Mouse (Mus musculus): Measurements from ENCODE around the gene Hormad2. TPM values are rescaled to one million over a fixed set of nuclear protein-coding genes. Genes with fewer than 3 reads are reported as not detected.

The Hormad2 gene
- polyA plus RNA-seq, 1 experiment = 15.3 TPM

DNA sequence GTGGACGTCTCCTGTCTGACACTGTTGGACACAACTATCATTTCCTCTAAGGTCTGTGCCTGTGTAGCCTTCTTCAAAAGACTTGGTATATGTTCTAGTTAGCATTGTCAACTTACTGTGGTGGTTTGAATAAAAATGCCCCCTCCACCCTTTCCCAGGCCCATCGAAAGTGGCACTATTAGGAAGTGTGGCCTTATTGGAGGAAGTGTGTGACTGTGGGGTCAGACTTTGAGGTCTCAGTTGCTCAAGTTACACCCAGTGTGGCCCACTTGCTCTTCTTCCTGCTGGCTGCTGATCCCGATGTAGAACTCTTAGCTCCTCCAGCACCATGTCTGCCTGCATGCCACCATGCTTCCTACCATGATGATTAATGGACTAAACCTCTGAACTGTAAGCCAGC, 112.7 kb downstream of the Hormad2 start:
- TF ChIP-seq CTCF (IDR thresholded peaks at IDR 0.05; ENCODE audit: control insufficient read depth, insufficient read depth, insufficient replicate concordance, low read depth, low read length) = no peak
- no peak for TF ChIP-seq POLR2A (IDR thresholded peaks at IDR 0.05; ENCODE audit: control insufficient read depth, low read depth, low read length)
- no peak overlapping the region for H3K4me3 ChIP-seq (ENCODE audit: control insufficient read depth, low read depth, low read length)
- no peaks in the 10 kb centered on the region; the same call in 1 of the 2 replicates for H3K36me3 ChIP-seq (ENCODE audit: control insufficient read depth, insufficient read depth, low read length)
- no peaks in the 10 kb centered on the region for H3K27me3 ChIP-seq (ENCODE audit: control insufficient read depth, insufficient read depth, low read length)
- no peaks in the 10 kb centered on the region for H3K4me1 ChIP-seq (ENCODE audit: control insufficient read depth, insufficient read depth, low read length)
- no peak overlapping the region for H3K27ac ChIP-seq (ENCODE audit: control insufficient read depth, insufficient read depth, low read depth, low read length)

DNA sequence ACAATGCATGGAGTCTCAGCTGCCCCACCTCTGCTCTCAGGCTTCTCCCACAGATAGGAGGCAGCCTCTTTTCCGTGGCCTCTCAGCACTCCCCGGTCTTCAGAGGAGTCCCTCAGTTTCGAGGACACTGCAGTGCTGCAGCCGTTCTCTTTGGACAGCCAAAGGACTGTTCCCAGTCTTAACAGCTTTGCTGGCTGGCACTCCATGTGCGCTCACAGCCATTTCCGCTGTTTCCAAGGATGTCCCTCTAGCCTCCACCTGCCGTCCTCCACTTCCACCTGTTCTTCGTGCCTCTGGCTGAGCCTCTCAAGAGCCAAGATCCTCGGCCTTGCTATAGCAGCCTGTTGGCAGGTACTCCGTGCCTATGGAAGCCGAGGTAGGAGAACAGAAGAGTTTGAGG, 117.4 kb downstream of the Hormad2 start:
- Histone ChIP-seq H3K4me1 (ENCODE audit: control insufficient read depth, insufficient read depth, low read length) (no peaks in the 10 kb centered on the region), H3K27me3 (ENCODE audit: control insufficient read depth, insufficient read depth, low read length) (no peaks in the 10 kb centered on the region), H3K36me3 (ENCODE audit: control insufficient read depth, insufficient read depth, low read length) (no peaks in the 10 kb centered on the region), H3K27ac (ENCODE audit: control insufficient read depth, insufficient read depth, low read depth, low read length) (no peak overlapping the region), H3K4me3 (ENCODE audit: control insufficient read depth, low read depth, low read length) (no peak overlapping the region)
- TF ChIP-seq CTCF (IDR thresholded peaks at IDR 0.05; ENCODE audit: control insufficient read depth, insufficient read depth, insufficient replicate concordance, low read depth, low read length) (no peak), POLR2A (IDR thresholded peaks at IDR 0.05; ENCODE audit: control insufficient read depth, low read depth, low read length) (no peak)

DNA sequence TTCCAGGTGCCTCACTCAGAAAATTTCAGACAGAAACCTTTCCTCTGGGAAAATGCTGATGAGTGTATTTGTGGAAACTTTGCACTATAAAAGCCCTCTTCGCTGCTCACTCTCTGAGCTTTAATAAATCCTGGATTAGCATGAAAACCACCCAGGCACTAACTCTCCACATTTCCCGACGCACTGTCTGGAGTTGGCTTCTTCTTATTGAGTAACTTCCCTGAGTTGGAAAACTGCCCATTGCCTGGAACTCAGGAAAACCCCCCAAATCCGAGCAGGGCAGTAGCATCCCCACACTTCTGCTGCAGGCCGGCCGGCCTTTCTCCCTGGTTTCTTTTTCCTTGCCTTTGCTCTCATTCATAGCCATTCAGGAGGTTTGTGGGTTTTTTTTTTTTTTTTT, 118.0 kb downstream of the Hormad2 start:
- H3K36me3 ChIP-seq (ENCODE audit: control insufficient read depth, insufficient read depth, low read length) = no peaks in the 10 kb centered on the region
- TF ChIP-seq POLR2A (IDR thresholded peaks at IDR 0.05; ENCODE audit: control insufficient read depth, low read depth, low read length) = no peak
- no peak for TF ChIP-seq CTCF (IDR thresholded peaks at IDR 0.05; ENCODE audit: control insufficient read depth, insufficient read depth, insufficient replicate concordance, low read depth, low read length)
- no peaks in the 10 kb centered on the region for H3K4me1 ChIP-seq (ENCODE audit: control insufficient read depth, insufficient read depth, low read length)
- H3K27ac ChIP-seq (ENCODE audit: control insufficient read depth, insufficient read depth, low read depth, low read length) = no peak overlapping the region
- H3K27me3 ChIP-seq (ENCODE audit: control insufficient read depth, insufficient read depth, low read length) = no peaks in the 10 kb centered on the region
- no peak overlapping the region for H3K4me3 ChIP-seq (ENCODE audit: control insufficient read depth, low read depth, low read length)

DNA sequence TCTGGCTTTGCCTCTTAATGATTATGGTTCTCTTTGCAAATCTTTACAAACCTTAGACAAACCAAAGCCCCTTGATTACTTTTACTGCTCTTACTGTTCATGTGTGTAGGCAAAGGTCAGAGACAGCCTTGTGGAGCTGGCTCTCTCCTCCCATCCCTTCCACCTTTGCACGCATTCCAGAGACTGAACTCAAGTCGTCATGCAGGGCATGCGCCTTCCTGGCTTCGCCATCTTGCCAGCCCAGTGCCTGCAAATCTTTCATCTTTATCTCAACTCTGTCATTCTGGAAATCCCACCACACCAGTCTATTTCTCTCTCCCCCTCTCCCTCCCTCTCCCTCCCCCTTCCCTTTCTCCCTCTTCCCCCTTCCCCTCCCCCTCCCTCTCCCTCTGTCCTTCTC, 120.0 kb downstream of the Hormad2 start:
- Histone ChIP-seq H3K4me3 (ENCODE audit: control insufficient read depth, low read depth, low read length) (no peak overlapping the region), H3K27me3 (ENCODE audit: control insufficient read depth, insufficient read depth, low read length) (no peaks in the 10 kb centered on the region), H3K27ac (ENCODE audit: control insufficient read depth, insufficient read depth, low read depth, low read length) (no peak overlapping the region), H3K36me3 (ENCODE audit: control insufficient read depth, insufficient read depth, low read length) (no peaks in the 10 kb centered on the region), H3K4me1 (ENCODE audit: control insufficient read depth, insufficient read depth, low read length) (no peaks in the 10 kb centered on the region)
- TF ChIP-seq POLR2A (IDR thresholded peaks at IDR 0.05; ENCODE audit: control insufficient read depth, low read depth, low read length) = no peak
- TF ChIP-seq CTCF (IDR thresholded peaks at IDR 0.05; ENCODE audit: control insufficient read depth, insufficient read depth, insufficient replicate concordance, low read depth, low read length) = no peak

DNA sequence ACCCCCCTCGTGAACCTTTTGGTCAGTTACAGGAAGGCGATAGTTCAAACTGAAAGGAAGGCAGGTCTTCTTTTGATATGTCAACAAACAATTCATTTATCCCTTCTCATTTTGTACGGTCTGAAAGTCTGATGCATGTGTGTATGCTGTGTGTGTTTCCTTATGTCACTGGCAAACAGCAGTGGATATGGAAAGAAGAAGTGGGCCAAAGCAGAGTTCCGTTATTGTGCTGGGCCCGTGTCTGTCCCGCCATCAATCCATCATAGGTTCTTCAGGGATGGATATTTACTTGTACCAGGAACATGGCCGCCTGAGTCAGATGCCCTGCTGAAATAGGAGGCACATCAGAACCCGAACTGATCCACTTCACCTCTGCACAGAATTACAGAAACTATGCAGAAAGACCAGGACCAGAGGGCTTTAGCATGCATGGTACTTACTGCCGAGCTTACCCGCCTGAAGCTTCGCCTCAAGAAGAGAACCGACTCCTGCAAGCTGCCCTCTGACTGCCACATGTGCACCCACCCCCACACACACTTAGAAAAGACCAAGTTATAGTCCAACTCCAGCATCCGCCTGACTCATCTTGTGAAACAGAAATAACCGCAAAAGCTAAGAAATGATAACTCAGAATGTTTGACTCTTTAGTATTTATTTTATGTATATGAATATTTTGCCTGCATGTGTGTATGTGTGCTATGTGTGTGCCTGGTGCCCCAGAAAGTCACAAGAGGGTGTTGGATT, 121.5 kb downstream of the Hormad2 start:
- no peaks in the 10 kb centered on the region for H3K36me3 ChIP-seq (ENCODE audit: control insufficient read depth, insufficient read depth, low read length)
- H3K4me3 ChIP-seq (ENCODE audit: control insufficient read depth, low read depth, low read length) = no peak overlapping the region
- H3K27me3 ChIP-seq (ENCODE audit: control insufficient read depth, insufficient read depth, low read length) = no peaks in the 10 kb centered on the region
- no peaks in the 10 kb centered on the region for H3K4me1 ChIP-seq (ENCODE audit: control insufficient read depth, insufficient read depth, low read length)
- no peak overlapping the region for H3K27ac ChIP-seq (ENCODE audit: control insufficient read depth, insufficient read depth, low read depth, low read length)
- TF ChIP-seq CTCF (IDR thresholded peaks at IDR 0.05; ENCODE audit: control insufficient read depth, insufficient read depth, insufficient replicate concordance, low read depth, low read length) (no peak), POLR2A (IDR thresholded peaks at IDR 0.05; ENCODE audit: control insufficient read depth, low read depth, low read length) (no peak)

DNA sequence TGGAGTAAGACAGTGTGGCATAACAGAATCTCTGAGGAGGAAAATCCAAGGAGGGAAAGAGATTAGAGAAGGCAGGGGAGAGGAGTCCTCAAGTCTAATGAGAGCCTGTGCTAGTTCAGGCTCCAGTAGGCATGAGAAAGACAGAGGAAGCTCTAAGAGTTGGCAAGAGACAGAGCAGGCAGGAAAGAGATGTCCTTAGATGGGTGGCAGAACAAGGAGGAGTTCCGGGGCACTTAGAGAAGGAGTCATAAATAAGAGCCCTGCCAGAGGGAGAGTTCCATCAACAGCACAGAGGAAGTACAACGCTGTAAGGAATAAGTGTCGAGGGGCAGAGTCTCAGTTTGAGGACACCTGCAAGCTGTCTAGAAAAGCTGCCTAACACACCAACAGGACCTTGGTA, 122.9 kb downstream of the Hormad2 start:
- H3K4me3 ChIP-seq (ENCODE audit: control insufficient read depth, low read depth, low read length) = no peak overlapping the region
- TF ChIP-seq POLR2A (IDR thresholded peaks at IDR 0.05; ENCODE audit: control insufficient read depth, low read depth, low read length) (no peak), CTCF (IDR thresholded peaks at IDR 0.05; ENCODE audit: control insufficient read depth, insufficient read depth, insufficient replicate concordance, low read depth, low read length) (no peak)
- no peaks in the 10 kb centered on the region for H3K4me1 ChIP-seq (ENCODE audit: control insufficient read depth, insufficient read depth, low read length)
- H3K36me3 ChIP-seq (ENCODE audit: control insufficient read depth, insufficient read depth, low read length) = no peaks in the 10 kb centered on the region
- H3K27me3 ChIP-seq (ENCODE audit: control insufficient read depth, insufficient read depth, low read length) = no peaks in the 10 kb centered on the region
- no peak overlapping the region for H3K27ac ChIP-seq (ENCODE audit: control insufficient read depth, insufficient read depth, low read depth, low read length)

DNA sequence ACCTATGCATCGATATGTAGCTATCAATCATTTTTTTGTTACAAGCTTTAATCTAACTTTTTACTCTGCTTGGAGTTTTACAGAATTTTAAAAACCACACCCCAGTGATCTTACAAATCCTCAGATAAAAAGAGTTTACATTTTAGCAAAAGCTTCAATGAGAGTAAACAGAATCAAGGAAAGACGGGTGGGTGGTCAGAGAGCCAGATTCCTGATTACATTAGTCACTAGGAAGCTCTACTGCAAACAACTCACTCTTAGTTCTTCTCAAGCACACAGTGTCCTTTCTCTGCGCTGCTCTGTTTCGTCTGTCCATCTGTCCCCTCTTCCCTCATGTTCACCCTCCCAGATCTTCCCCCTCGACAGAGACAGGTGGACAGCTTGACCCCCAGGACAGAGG, 123.6 kb downstream of the Hormad2 start:
- Histone ChIP-seq H3K27me3 (ENCODE audit: control insufficient read depth, insufficient read depth, low read length) (no peaks in the 10 kb centered on the region), H3K4me3 (ENCODE audit: control insufficient read depth, low read depth, low read length) (no peak overlapping the region), H3K27ac (ENCODE audit: control insufficient read depth, insufficient read depth, low read depth, low read length) (no peak overlapping the region), H3K36me3 (ENCODE audit: control insufficient read depth, insufficient read depth, low read length) (no peaks in the 10 kb centered on the region), H3K4me1 (ENCODE audit: control insufficient read depth, insufficient read depth, low read length) (no peaks in the 10 kb centered on the region)
- TF ChIP-seq POLR2A (IDR thresholded peaks at IDR 0.05; ENCODE audit: control insufficient read depth, low read depth, low read length) = no peak
- no peak for TF ChIP-seq CTCF (IDR thresholded peaks at IDR 0.05; ENCODE audit: control insufficient read depth, insufficient read depth, insufficient replicate concordance, low read depth, low read length)

All from testis, adult 2 months (tissue).